Mouse (Mus musculus) stomach, embryonic 15.5 days (tissue): ENCODE data around the gene Pigl. TPM values are rescaled to one million over a fixed set of nuclear protein-coding genes. Genes with fewer than 3 reads are reported as not detected.

Source experiments
- polyA plus RNA-seq: library from polyadenylated mRNA; unstranded; fragments of >200 nt; fragmentation: Nextera tagmentation; extraction: Ambion mirVana; gene quantifications from 2 replicates; pipeline ENCODE4 v1.2.1, GENCODE M21; 2015

Pigl gene
- polyA plus RNA-seq, 1 experiment from 2014 or later, result 9.4 TPM

Other genes with a start within 250 kb of the Pigl start
- gene Adora2b, start 209.5 kb upstream of the Pigl start, polyA plus RNA-seq, result 5.7 and 7.1 TPM in 2 replicates
- 18.7 and 21.1 TPM in 2 replicates for gene Zswim7, start 177.1 kb upstream of the Pigl start, polyA plus RNA-seq
- gene Ttc19, start 177.0 kb upstream of the Pigl start, polyA plus RNA-seq, result 20.9 and 21.2 TPM in 2 replicates
- 140 and 155 TPM in 2 replicates for gene Ncor1, start 81 bp downstream of the Pigl start, polyA plus RNA-seq
- gene Cenpv, start 80.8 kb downstream of the Pigl start, polyA plus RNA-seq, result 29.0 and 30.3 TPM in 2 replicates
- gene Ubb, start 92.7 kb downstream of the Pigl start, polyA plus RNA-seq, result 2,363 and 2,756 TPM in 2 replicates
- 13.4 and 14.6 TPM in 2 replicates for gene Trpv2, start 116.0 kb downstream of the Pigl start, polyA plus RNA-seq
- 10.0 and 10.5 TPM in 2 replicates for gene Lrrc75a, start 190.1 kb downstream of the Pigl start, polyA plus RNA-seq
- 47.0 and 50.6 TPM in 2 replicates for gene Mmgt2, start 190.2 kb downstream of the Pigl start, polyA plus RNA-seq